Mouse (Mus musculus): Measurements from ENCODE around the gene Prkcd. TPM values are rescaled to one million over a fixed set of nuclear protein-coding genes. Genes with fewer than 3 reads are reported as not detected.

The Prkcd gene
- total RNA-seq (2021) = 10 to 100 TPM in 1 of 2 experiments, 1 to 10 TPM in 1; 6.6 to 11.7 TPM
- long read RNA-seq, experiment 1, partial matches to known transcripts = 1 of 5 reads
- long read RNA-seq, experiment 1, other reads (novel, unspliced or antisense) = 2 of 5 reads
- long read RNA-seq, experiment 2, partial matches to known transcripts = 2 of 9 reads
- long read RNA-seq, experiment 2, other reads (novel, unspliced or antisense) = 3 of 9 reads

GRCm38 (mm10) chr14:30625856-30626726 is at the start of gene Prkcd:
TSS of gene Prkcd (minus strand) at chr14:30626210.
- DNase-seq = peak; percentile 74 to 78
- intact Hi-C loops (cut with DNase I) = no loop called here

GRCm38 (mm10) chr14:30674947-30675346 is 48.9 kb upstream of the Prkcd start:
- intact Hi-C loops (cut with DNase I) = loop anchor here (5.0 kb wide), 1 partner anchor 538 kb away; no protein-coding TSS in a partner anchor
- DNase-seq = no peak

- intact Hi-C loops (cut with DNase I) = loop anchor here (1.0 to 5.0 kb wide), 2 partner anchors 81 to 535 kb away; no protein-coding TSS in a partner anchor
- peak; percentile 79 to 84 for DNase-seq
Observed at GRCm38 (mm10) chr14:30671986-30672312, 45.9 kb upstream of the Prkcd start.

- intact Hi-C loops (cut with DNase I) = loop anchor here (5.0 kb wide), 1 partner anchor 534 kb away; no protein-coding TSS in a partner anchor
- DNase-seq = no peak
Observed at GRCm38 (mm10) chr14:30671095-30671985, 45.3 kb upstream of the Prkcd start.

- intact Hi-C loops (cut with DNase I) = loop anchor here (5.0 kb wide), 1 partner anchor 533 kb away; no protein-coding TSS in a partner anchor
- DNase-seq = no peak
Observed at GRCm38 (mm10) chr14:30670161-30670560, 44.2 kb upstream of the Prkcd start.

- intact Hi-C loops (cut with DNase I) = no loop called here
- DNase-seq = no peak
Observed at GRCm38 (mm10) chr14:30666604-30667003, 40.6 kb upstream of the Prkcd start.

- intact Hi-C loops (cut with DNase I) = no loop called here
- DNase-seq = peak in 1 of 2 experiments; percentile 28
Observed at GRCm38 (mm10) chr14:30666061-30666460, 40.1 kb upstream of the Prkcd start.

- intact Hi-C loops (cut with DNase I) = no loop called here
- DNase-seq = no peak
Observed at GRCm38 (mm10) chr14:30655531-30655930, 29.5 kb upstream of the Prkcd start.

- no peak for DNase-seq
- intact Hi-C loops (cut with DNase I) = no loop called here
Observed at GRCm38 (mm10) chr14:30654691-30655228, 28.8 kb upstream of the Prkcd start.

GRCm38 (mm10) chr14:30653943-30654659 is 28.1 kb upstream of the Prkcd start, which contains the start of gene Rft1:
TSS of gene Rft1 (plus strand) at chr14:30654360.
- intact Hi-C loops (cut with DNase I) = no loop called here
- DNase-seq = peak; percentile 97 to 99

- intact Hi-C loops (cut with DNase I) = no loop called here
- DNase-seq = peak; percentile 46 to 61
Observed at GRCm38 (mm10) chr14:30650969-30651368, 25.0 kb upstream of the Prkcd start.

- intact Hi-C loops (cut with DNase I) = no loop called here
- DNase-seq = no peak
Observed at GRCm38 (mm10) chr14:30649745-30650144, 23.7 kb upstream of the Prkcd start.

- intact Hi-C loops (cut with DNase I) = no loop called here
- DNase-seq = no peak
Observed at GRCm38 (mm10) chr14:30648478-30648877, 22.5 kb upstream of the Prkcd start.

- no peak for DNase-seq
- intact Hi-C loops (cut with DNase I) = no loop called here
Observed at GRCm38 (mm10) chr14:30646486-30646885, 20.5 kb upstream of the Prkcd start.

- no peak for DNase-seq
- intact Hi-C loops (cut with DNase I) = loop anchor here (2.0 kb wide), 1 partner anchor 46 kb away; no protein-coding TSS in a partner anchor
Observed at GRCm38 (mm10) chr14:30645066-30645465, 19.1 kb upstream of the Prkcd start.

- no peak for DNase-seq
- intact Hi-C loops (cut with DNase I) = loop anchor here (2.0 kb wide), 1 partner anchor 45 kb away; no protein-coding TSS in a partner anchor
Observed at GRCm38 (mm10) chr14:30644026-30644425, 18.0 kb upstream of the Prkcd start.

GRCm38 (mm10) chr14:30641748-30642147 is 15.7 kb upstream of the Prkcd start:
- intact Hi-C loops (cut with DNase I) = no loop called here

GRCm38 (mm10) chr14:30638686-30639085 is 12.7 kb upstream of the Prkcd start:
- no peak for DNase-seq

More at GRCm38 (mm10) chr14:30641748-30642147, 15.7 kb upstream of the Prkcd start:
- no peak for DNase-seq

GRCm38 (mm10) chr14:30638009-30638408 is 12.0 kb upstream of the Prkcd start:
- intact Hi-C loops (cut with DNase I) = no loop called here
- DNase-seq = no peak

More at GRCm38 (mm10) chr14:30638686-30639085, 12.7 kb upstream of the Prkcd start:
- intact Hi-C loops (cut with DNase I) = no loop called here
